Mouse (Mus musculus) adrenal gland (tissue): ENCODE measurements around the gene Sh2d5.

Source experiments
- intact Hi-C: fragments of 180-260 bp; cut with DNase I; formaldehyde crosslinking; loops from one replicate; pipeline ENCODE4 v1.15.1; 2025

Gene Sh2d5

DNA sequence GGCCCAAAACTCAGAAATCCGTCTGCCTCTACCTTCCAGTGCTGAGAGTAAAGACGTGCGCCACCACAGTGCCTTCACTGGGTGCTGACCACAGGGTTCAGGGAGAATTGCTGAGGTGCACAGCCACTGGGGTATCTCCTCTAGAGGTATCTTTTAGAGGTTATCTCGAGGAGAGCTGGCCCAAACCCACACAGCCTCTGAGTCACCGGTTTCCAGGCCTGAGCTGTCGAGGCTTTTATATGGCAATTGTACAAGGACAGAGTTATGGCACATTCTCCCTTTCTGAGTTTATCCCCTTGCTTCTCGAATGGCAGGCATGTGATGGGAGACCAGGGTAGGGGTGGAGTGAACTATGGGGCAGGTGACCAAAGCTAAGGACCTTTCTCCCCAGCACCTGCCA, 8.5 kb downstream of the Sh2d5 start:
- intact Hi-C loops: no loop called here

DNA sequence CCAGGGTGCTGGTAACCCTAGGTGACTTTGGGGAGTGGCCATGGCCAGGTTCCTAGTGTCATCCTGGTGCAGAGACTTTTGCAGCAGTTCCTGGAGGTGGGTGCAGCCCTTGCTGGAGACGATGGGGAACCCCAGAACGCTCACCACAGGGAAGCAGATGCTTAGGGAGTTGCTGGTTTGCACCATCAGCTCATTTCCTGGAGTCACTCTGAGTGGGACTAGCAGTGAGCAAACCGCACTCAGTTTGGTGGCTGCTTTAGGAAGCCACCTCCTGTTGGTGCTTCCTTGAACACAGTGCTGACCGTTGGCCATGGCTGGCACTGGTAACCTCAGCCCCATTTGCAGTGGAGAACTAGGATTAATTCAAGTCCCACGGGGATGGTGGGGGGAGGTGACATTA, 9.3 kb downstream of the Sh2d5 start:
- intact Hi-C loops: no loop called here

DNA sequence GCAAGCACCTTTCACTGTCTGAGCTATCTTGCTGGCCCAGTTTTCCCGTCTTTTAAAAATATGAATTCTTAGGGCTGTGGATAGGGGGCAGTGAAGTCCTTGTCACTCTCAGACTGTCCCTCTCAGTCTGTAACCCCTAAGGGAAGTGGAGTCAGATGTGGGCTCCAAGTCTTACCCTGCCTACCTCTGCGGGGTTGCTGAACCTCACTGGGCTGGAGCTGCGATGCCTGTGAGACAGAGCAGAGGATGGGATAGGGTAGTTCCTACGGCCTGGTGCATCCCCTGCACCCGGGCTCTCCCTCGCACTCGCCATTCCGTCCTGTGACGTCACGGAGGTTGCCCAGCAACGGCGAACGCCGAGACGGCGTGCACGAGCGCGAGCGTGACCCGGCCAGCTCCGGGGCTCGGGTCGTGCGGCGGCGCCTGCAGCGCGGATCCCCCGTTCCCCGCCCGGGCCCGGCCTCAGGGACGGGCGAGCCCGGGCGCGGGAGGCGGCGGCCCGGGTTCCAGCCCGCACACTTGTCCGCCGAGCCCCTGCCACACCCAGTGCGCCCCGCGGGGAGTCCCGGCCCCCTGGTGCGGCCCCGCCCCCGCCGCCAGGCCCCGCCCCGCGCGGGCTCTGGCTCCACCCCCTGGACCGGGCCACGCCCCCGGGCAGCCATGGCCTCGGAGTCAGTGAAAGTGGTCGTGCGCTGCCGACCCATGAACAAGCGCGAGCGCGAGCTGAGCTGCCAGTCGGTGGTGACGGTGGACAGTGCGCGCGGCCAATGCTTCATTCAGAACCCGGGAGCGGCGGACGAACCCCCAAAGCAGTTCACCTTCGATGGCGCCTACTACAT, 11.9 kb downstream of the Sh2d5 start:
- intact Hi-C loops: no loop called here

DNA sequence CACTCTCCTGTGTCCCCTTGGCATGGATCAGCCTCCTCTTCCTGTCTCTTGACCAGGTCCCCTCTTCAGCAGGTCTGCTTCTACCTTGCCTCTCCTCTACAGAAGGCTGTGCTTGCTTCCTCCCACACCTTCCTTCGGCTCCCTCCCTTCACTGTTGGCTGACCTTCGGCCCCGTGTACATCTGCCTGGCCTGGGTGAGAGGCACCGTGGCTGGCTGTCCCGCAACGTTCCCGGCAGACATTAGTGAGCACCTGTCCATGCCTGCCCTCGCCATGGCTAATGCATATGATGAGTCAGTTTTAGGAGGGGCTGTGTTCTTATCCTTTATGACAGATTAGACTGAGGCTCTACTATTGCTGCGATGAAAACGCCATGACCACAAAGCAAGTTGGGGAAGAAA, 17.7 kb downstream of the Sh2d5 start:
- intact Hi-C loops: no loop called here

DNA sequence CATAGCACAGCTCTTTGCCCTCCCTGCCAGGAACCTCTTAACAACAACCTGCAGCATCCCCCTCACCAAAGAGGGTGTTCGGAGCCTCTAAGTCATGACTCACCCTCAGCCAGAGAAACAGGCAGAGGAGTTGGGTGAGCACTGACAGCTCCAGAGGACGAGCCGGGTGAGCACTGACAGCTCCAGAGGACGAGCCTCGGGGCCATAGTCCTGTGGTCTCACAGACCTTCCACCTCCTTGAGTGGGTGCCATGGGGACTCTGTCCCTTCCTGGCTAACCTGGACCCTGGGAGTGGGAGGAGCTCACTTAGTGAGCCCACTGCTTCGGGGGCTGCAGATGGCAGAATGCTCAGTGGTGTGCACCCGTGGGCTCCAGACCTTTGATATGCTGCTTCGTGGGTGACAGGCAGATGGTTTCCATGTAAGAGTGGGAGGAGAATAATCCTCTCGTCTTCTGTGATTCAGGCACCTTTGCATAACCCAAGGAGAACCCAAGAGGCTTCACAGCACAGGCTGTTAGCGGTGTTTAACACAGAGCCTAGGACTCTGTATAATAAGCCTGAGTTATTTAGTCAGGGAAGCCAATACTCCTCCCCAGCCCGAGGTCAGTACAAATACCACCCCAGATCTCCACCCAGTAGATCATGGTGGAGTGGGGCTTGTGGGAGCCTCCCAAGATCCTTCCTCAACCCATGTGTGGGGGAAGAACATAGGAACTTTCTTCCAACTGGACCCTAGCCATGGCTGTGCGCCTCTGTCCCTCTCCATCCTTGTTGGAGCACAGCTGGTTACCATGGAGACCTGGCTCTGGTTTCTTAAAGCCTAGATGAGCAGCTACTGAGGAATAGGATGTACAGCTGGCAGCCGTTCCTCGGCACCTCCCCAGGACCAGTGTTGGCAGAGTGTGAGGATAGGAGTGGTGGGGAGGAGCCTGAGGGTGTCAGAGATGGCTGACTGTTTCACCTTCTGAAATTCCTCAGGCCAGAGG, 22.1 kb downstream of the Sh2d5 start:
- intact Hi-C loops: no loop called here

DNA sequence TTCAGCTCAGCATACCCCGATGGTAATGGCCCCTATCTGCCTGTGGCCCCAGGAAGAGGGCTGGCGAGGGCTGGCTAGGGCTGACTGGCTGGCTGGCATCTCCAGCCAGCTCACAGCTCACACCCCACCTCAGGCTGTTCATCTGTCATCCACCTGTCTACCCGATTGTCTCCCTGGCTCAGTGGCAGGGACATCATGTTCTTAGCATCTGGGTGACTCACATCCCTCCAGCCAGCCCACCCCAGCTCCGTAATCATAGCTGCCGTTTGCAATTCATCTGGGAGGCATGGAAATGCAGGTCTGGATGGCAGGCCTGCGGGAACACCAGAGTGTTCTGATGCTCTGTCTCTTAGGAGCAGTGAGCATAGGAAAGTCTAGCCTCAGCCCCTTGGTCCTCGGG, 28.1 kb downstream of the Sh2d5 start:
- intact Hi-C loops: no loop called here

DNA sequence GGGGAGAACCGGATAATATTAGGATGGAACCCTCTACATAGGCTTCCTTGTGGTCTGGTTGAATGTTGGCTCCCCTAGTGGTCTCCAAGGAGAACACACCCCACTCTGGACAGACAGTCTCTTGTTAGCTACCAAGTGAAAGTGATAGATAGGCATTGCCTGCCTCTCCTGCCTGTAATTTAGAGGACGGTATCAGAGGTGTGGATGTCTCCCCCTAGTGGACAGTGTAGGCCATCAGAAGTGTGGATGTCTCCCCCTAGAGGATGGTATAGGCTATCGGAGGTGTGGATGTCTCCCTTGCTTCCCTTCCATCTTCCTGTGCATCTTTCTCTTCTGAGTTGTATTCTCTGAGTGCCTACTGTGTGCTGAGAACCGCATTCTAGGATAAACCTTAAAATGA, 32.6 kb downstream of the Sh2d5 start:
- intact Hi-C loops: no loop called here

DNA sequence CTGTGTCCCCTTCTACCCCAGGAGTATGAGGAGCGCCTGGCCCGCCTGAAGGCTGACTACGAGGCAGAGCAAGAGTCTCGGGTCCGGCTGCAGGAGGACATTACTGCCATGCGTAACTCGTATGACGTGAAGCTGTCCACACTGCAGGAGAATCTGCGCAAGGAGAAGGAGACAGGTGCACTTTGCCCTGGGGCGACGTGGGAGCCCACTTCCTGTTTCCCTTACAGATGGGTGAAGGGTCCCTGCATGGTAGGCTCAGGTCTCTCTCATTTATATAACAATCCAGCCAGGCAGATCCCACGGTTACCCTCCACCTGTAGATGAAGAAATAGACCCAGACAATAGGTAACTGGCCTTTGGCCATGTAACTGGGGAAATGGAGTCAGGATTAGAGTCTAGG, 36.2 kb downstream of the Sh2d5 start:
- intact Hi-C loops: no loop called here

DNA sequence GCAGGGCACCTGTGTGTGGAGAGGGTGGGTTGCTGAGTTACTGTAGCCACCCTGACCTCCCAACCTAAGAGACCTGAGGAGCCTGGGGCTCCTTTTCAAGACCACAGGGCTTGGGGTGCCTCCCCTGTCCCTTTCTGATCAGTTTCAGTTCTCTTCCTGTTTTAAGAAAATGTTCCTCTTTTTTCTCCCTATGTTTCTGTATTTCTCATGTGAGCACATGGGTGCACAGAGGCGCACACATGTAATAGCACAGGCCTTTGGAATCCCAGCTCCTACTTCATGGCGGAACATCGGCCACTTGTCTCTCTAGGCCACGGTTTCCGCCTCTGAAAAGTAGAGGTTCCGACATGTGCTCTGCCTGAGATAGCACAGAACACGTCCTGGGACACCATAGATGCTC, 38.5 kb downstream of the Sh2d5 start:
- intact Hi-C loops: no loop called here

DNA sequence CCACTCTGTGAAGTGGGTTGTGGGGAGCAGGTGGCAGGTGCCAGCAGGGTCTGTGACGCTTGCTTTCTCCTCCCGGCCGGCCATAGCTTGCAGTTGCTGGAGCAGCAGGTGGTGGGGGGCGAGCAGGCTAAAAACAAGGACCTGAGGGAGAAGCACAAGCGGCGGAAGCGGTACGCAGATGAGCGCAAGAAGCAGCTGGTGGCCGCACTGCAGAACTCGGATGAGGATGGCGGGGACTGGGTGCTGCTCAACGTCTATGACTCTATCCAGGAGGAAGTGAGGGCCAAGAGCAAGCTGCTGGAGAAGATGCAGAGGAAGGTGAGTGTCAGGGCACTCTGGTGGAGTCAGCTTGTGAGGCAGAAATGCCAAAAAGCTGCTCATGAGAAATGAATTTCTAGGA, 41.8 kb downstream of the Sh2d5 start:
- intact Hi-C loops: no loop called here

DNA sequence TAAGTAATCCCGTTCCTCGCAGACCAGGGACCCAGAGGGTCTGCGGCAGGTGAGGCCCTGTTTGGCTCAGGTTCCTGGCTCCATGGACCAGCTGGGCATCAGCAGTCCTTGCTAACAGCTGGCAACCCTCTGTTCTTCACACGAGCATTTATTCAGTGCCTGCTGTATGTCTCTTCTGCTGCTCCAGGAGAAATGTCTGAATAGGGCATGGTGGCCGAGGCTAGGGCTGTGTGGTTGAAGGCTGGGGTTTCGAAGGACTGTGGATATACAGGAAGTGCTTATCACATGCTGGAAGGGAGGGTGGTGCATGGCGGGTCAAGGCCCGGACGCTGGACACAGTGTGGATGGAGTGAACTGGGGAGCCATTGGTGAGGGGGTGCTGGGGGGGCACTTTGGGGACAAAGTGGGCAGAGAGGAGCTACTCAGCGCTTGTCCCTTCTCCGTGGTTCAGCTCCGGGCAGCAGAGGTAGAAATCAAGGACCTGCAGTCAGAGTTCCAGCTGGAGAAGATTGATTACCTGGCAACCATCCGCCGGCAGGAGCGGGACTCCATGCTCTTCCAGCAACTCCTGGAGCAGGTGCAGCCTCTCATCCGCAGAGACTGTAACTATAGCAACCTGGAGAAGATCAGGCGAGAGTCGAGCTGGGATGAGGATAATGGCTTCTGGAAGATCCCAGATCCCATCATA, 43.2 kb downstream of the Sh2d5 start:
- intact Hi-C loops: no loop called here

DNA sequence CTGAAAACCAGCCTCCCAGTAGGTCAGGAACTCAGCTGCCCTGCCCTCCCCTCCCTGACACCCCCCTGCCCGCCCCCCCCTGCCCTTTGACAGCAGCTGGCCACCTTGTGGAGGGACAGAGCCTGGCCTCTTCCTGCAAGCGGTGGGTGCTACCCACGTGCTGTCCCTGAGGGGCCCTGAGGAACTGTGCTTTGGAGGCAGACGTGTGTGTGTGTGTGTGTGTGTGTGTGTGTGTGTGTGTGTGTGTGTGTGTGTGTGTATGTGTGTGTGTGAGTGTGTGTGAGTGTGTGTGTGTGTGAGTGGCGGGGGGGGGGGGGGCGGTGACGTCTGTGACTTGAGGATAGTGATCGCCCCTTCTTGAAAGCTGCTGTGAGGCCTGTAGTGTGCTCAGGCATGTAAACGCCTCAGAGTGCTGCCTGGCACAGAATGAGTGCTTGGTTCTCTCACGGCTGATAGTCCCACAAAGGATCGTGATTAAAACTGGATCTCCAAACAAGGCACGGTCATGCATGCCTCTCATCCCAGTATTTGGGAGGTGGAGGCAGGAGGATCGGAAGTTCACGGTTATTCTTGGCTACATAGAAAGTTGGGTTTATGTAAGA, 43.8 kb downstream of the Sh2d5 start:
- intact Hi-C loops: no loop called here

DNA sequence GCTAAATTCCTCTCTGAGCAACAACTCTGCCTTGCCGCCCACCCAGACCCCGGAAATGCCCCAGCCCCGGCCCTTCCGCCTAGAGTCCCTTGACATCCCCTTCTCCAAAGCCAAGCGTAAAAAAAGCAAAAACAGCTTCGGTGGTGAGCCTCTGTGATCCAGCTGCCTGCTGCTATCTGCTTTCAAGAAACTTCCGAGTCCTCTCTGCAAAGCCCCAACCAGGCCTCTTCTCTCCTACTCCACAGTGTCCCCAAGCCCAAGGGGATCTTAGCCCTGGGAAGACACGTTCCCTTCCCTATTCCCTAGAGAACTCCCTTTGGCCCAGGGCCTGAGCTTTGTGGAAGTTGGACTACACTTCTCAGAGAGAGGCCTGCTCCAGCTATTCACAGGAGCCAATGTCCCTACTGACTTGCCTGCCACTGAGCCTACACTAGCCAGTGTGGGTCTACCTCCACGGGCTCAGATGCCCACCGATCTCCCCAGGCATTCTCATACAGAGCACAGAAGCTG, 51.1 kb downstream of the Sh2d5 start:
- intact Hi-C loops: no loop called here

DNA sequence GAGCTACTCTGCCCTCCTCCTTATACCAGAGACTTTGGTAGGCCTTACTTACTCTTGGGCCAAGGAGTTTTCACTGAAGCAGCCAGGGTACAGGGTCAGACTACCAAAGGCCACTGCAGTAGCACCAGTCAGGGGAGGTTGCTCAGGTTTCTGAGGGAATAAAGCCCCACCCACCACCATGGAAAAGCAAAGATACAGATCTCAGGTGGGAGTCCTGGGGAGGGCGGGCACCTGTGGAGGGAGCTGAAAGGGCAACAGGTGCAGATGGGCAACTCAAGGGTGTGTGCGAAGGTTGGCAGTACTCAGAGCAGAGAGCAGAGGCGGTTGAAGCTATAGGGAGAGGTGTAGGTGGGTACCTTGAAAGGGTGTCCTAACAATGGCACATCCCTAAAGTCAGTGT, 52.8 kb downstream of the Sh2d5 start:
- intact Hi-C loops: no loop called here

DNA sequence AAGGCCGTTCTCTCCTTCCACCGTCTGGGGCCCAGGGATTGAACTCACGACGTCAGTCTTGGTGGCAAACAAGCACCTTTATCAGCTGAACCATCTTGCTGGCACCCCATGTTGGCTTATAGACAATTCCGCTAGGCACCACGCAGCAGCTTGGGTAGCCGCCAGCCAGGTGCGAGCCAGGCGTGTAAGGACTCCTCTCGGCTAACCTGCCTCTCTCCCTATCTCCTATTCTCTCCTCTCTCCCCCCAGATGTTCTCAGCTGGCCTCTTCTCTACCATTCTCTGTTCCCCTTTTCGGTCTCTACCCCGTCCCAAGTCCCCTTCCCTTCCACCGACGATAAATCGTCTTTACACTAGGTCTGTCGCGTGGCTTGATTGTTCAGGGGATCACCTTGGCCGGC, 53.5 kb downstream of the Sh2d5 start:
- intact Hi-C loops: no loop called here

DNA sequence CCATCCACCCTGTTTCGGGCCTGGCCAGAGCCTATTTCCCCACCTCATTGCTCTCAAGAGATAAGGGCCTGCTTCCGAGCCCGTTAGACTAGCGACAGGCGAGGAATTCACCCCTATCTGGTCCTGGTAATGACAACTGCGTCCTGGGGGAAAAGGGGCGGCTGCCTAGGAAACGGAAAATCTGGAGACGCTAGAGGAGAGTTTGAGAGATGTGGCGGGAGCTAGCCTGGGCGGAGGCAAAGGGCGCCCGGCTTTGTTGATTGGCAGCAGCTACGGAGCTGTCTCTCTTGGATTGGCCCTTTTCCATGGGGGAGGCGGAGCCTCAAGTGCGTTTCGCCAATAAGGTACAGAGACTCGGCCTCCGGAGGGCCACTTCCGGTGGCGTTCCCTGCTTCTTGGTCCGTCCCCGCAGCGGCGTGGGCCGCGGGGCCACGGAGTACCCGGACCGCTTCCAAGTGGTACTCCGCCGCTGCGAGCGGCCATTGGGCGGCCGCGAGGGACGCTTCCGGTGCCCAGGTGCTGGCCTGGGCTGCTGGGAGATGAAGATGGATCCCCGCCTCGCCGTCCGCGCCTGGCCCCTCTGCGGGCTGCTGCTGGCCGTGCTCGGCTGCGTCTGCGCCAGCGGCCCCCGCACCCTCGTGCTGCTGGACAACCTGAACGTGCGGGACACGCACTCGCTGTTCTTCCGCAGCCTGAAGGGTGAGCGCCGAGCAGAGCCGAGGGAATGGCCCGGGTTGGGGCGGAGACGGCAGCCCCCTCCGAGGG, 54.3 kb downstream of the Sh2d5 start, which contains the start of gene Ddost:
Gene Ddost, plus strand, starts transcription at position 391 of the 765 bp plus-strand sequence.
- intact Hi-C loops: no loop called here

DNA sequence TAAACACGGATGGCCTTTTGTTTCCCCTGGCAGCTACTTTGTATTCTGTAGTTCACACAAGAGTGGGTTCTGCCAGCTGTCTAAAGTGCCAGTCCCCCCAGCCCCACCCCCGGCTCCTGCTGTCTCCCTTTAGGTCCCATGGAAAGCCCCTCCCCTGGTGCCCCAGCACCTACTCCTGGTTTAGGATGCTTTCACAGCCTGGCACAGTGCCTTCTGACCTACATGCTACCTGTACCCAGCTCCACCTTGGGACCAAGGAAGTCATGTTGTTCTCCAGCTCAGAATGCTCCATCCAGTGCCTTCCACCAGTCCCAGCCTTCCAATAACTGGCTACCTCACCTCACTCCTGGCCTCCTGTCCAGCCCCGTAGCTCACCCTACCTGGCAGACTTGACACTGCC, 56.8 kb downstream of the Sh2d5 start:
- intact Hi-C loops: no loop called here

DNA sequence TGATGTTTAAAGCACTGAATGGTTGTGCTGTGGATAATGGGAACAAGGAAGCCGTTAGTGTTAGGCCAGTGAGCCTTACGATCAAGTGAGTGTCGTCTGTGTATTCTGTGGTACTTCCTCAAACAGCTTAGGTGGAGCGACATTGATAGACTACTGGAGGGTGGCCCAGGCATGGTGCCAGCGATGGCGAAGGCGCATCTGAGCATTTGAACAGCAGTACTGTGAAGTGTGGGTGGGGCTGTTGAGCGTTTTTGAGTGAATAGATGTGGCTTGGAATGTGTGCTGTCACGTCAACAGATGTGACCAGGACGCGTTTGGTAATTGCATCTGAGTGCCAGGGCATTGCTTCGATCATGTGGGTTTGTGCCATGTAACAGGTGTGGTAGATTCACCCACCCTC, 57.5 kb downstream of the Sh2d5 start:
- intact Hi-C loops: no loop called here

DNA sequence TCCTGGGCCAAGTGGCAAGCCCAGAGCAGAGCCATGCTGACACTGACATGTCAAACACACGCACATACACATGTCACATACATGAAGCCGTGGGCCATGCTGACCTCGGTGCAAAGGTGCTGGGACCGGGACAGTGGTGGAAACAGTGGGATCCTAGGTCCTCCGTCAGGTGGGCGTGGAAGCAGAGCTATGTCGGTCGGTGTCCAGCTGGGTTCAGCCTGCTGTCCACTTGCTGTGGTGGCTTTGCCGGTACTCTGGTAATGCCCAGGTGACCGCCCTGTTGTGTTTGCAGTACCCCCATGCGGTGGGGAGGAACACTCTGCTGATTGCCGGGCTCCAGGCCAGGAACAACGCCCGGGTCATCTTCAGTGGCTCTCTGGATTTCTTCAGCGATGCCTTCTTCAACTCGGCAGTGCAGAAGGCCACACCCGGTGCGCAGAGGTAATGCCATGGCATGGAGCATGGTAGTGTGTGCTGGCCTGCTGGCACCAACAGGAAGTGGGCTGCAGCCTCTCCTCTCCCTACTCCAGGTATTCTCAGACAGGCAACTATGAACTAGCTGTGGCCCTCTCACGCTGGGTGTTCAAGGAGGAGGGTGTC, 60.2 kb downstream of the Sh2d5 start:
- intact Hi-C loops: no loop called here
